Mouse (Mus musculus) bone marrow, adult 2 months (tissue): ENCODE data around the gene H2-Q6.
"Not testable (repeated sequence)": the region's sequence is repeated elsewhere in the genome, so short reads cannot be mapped to it uniquely, and the experiment has no call there.

Source experiments
- CTCF ChIP-seq: fragments of 200-500 bp; IDR thresholded peaks from 2 replicates; pipeline ENCODE4 v1.5.1; 2011; ENCODE audit warnings: low read length, control low read depth; ENCODE audit not compliant: control insufficient read depth, insufficient read depth
- POLR2A ChIP-seq: fragments of 200-500 bp; IDR thresholded peaks from 2 replicates; pipeline ENCODE4 v1.6.1; 2011; ENCODE audit warnings: low read depth, mild to moderate bottlenecking, control low read depth, low read length, borderline replicate concordance; ENCODE audit not compliant: control insufficient read depth

DNA sequence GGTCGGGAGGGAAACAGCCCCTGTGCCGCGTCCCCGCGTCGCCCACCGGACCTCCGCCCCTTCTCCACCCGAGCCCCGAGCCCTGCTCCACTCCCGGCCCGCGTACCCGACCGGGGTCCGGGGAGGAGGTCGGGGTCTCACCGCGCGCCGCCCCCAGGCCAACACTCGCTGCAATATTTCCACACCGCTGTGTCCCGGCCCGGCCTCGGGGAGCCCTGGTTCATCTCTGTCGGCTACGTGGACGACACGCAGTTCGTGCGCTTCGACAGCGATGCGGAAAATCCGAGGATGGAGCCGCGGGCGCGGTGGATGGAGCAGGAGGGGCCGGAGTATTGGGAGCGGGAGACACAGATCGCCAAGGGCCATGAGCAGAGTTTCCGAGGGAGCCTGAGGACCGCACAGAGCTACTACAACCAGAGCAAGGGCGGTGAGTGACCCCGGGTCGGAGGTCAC is 14.7 kb downstream of the H2-Q6 start:
- TF ChIP-seq CTCF, POLR2A: not testable (repeated sequence)
